Mouse (Mus musculus): ENCODE measurements around the gene Fam19a5. TPM values are rescaled to one million over a fixed set of nuclear protein-coding genes. Genes with fewer than 3 reads are reported as not detected.

The Fam19a5 gene
- total and polyA plus RNA-seq, 2 experiments from 2014 or later, result 31.0 to 137 TPM

DNA sequence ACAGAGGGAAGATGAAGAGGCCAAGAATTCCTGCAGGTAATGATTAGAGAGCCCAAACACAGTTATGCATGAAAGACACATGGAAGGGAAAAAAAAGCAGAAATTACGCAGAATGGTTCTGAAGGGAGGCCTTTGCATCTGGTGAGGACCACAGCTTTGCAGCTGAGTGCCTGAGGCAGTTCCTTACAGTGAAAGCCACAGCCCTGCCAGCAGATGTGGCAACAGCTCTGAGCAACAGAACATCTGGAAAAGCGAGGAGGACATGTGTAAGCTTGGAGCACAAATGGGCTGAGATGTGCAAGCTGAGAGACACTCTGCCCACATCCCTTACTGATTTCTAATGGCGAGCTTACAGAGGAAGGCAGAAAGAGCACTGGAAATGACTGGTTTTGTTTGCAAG, 221.8 kb downstream of the Fam19a5 start:
- H3K9ac ChIP-seq (replicated peaks; ENCODE audit: low read length), result no peak overlapping the region
- no peaks in the 10 kb centered on the region for H3K27me3 ChIP-seq (ENCODE audit: insufficient read depth, low read length)
- WGBS, result 88% methylated on average over 3 of the region's 3 CpGs
- ATAC-seq (no peak), DNase-seq (ENCODE audit: low spot score) (no peak)
- H3K27ac ChIP-seq, result no peak overlapping the region
- H3K4me3 ChIP-seq (ENCODE audit: low read length), result no peak overlapping the region
- H3K9me3 ChIP-seq (ENCODE audit: low read length), result no peaks in the 10 kb centered on the region; the same call in 1 of the 2 replicates
- no peaks in the 10 kb centered on the region for H3K4me1 ChIP-seq (ENCODE audit: insufficient read depth, low read length)
- no peak overlapping the region for H3K4me2 ChIP-seq (ENCODE audit: low read depth, low read length)
- no peak for TF ChIP-seq CTCF (IDR thresholded peaks at IDR 0.05; ENCODE audit: low read depth)
- H3K36me3 ChIP-seq (ENCODE audit: insufficient read depth, low read length), result no peaks in the 10 kb centered on the region

DNA sequence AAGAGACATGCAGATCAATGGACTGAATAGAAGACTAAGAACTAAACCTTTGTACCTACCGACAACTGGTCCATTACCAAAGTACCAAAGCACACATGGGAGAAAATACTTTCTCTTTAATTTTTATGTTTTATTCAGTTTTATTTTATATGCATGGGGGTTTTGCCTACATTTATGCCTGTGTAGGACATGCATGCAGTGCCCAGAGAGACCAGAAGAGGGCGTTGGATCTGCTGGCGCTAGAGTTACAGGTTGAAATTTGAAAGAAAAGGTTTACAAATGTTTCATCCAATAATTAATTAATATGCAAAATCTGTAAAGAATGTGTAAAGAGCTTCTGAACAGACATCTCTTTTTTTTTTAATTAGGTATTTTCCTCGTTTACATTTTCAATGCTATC, 229.9 kb downstream of the Fam19a5 start:
- no peaks in the 10 kb centered on the region for H3K36me3 ChIP-seq (ENCODE audit: insufficient read depth, low read length)
- H3K9me3 ChIP-seq (ENCODE audit: low read length), result no peaks in the 10 kb centered on the region
- WGBS, result 55% methylated on average over 4 of the region's 4 CpGs
- TF ChIP-seq CTCF (IDR thresholded peaks at IDR 0.05; ENCODE audit: low read depth), result 0 out of 2 replicates have a peak, but pooled peaks have one; percentile 8
- H3K4me3 ChIP-seq (ENCODE audit: low read length), result no peak overlapping the region
- H3K4me2 ChIP-seq (ENCODE audit: low read depth, low read length), result no peak overlapping the region
- no peaks in the 10 kb centered on the region for H3K4me1 ChIP-seq (ENCODE audit: insufficient read depth, low read length)
- no peak overlapping the region for H3K9ac ChIP-seq (replicated peaks; ENCODE audit: low read length)
- ATAC-seq, result no peak
- no peak overlapping the region for H3K27ac ChIP-seq
- no peaks in the 10 kb centered on the region for H3K27me3 ChIP-seq (ENCODE audit: insufficient read depth, low read length)
- DNase-seq (ENCODE audit: low spot score), result no peak

DNA sequence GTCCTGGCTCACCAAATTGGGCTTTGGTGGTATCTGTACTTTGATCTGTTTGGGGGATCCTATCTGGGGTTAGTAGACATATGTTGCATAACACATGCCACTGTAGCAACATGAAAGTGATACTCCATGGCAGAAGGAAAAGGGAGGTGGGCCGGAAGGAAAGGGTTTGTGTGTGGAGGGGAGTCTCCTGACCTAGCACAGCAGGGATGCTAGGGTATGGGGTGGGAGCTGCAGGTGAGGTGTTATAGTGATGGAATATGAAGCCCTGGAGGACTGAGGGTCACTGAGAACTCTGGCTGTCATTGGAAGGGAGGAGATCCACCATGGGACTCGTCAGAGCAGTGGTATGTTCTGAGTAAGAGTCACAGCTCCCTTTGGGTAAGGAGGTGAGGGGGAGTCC, 239.2 kb downstream of the Fam19a5 start:
- H3K9me3 ChIP-seq (ENCODE audit: low read length), result no peaks in the 10 kb centered on the region
- ATAC-seq (no peak), DNase-seq (ENCODE audit: low spot score) (no peak)
- no peak overlapping the region for H3K4me2 ChIP-seq (ENCODE audit: low read depth, low read length)
- H3K27me3 ChIP-seq (ENCODE audit: insufficient read depth, low read length), result no peaks in the 10 kb centered on the region
- no peak overlapping the region for H3K9ac ChIP-seq (replicated peaks; ENCODE audit: low read length)
- 84% methylated on average over 2 of the region's 2 CpGs for WGBS
- no peak overlapping the region for H3K4me3 ChIP-seq (ENCODE audit: low read length)
- no peak for TF ChIP-seq CTCF (IDR thresholded peaks at IDR 0.05; ENCODE audit: low read depth)
- no peaks in the 10 kb centered on the region for H3K36me3 ChIP-seq (ENCODE audit: insufficient read depth, low read length)
- H3K4me1 ChIP-seq (ENCODE audit: insufficient read depth, low read length), result no peaks in the 10 kb centered on the region
- H3K27ac ChIP-seq, result no peak overlapping the region

DNA sequence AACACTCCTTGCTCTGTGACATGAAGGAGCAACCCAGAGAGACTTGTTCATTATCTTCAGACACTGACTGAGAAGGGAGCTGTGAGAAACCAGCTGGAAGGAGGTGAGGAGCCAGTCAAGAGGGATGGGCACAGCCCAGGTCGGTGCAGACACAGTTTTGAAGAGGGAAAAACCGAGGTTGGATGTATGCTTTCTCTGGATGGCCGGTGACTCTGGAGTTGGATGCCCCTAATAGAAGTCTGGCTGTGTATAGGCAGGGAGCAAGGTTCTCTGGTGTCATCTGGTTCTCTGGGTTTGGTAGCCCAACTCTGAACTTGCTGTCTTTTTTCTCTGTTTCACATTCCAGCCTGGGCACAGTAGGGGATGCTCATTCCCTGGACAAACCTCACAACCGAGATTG, 245.6 kb downstream of the Fam19a5 start:
- Histone ChIP-seq H3K9me3 (ENCODE audit: low read length) (no peaks in the 10 kb centered on the region), H3K4me3 (ENCODE audit: low read length) (no peak overlapping the region), H3K27ac (no peak overlapping the region), H3K36me3 (ENCODE audit: insufficient read depth, low read length) (no peaks in the 10 kb centered on the region), H3K4me1 (ENCODE audit: insufficient read depth, low read length) (no peaks in the 10 kb centered on the region), H3K9ac (replicated peaks; ENCODE audit: low read length) (no peak overlapping the region), H3K4me2 (ENCODE audit: low read depth, low read length) (no peak overlapping the region), H3K27me3 (ENCODE audit: insufficient read depth, low read length) (no peaks in the 10 kb centered on the region)
- no peak for TF ChIP-seq CTCF (IDR thresholded peaks at IDR 0.05; ENCODE audit: low read depth)
- DNase-seq (ENCODE audit: low spot score) (no peak), ATAC-seq (no peak)
- 76% methylated on average over 4 of the region's 4 CpGs for WGBS

DNA sequence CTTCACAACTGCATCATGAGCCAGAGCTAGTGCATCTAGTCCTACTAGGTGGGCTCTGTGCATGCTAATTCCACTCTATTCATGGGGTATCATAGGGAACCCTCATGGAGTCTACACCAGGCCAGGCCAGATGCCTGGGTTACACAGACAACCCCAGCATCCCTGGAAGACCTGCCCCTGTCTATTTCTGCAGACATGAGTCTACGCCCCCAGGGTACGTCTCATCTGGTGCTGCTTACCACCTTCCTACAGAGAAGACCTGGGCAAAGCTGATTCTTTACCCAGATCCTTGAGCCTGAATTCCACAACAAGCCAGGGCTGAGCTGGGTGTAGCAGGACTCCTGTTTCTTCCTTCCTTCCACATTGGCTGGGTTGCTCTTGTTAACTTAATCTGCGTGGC, 249.6 kb downstream of the Fam19a5 start:
- no peak for TF ChIP-seq CTCF (IDR thresholded peaks at IDR 0.05; ENCODE audit: low read depth)
- Histone ChIP-seq H3K9ac (replicated peaks; ENCODE audit: low read length) (no peak overlapping the region), H3K36me3 (ENCODE audit: insufficient read depth, low read length) (no peaks in the 10 kb centered on the region), H3K4me1 (ENCODE audit: insufficient read depth, low read length) (no peaks in the 10 kb centered on the region), H3K4me3 (ENCODE audit: low read length) (no peak overlapping the region), H3K9me3 (ENCODE audit: low read length) (no peaks in the 10 kb centered on the region), H3K27me3 (ENCODE audit: insufficient read depth, low read length) (no peaks in the 10 kb centered on the region), H3K4me2 (ENCODE audit: low read depth, low read length) (no peak overlapping the region), H3K27ac (no peak overlapping the region)
- DNase-seq (ENCODE audit: low spot score) (no peak), ATAC-seq (no peak)
- WGBS, result 94% methylated on average over 3 of the region's 3 CpGs

DNA sequence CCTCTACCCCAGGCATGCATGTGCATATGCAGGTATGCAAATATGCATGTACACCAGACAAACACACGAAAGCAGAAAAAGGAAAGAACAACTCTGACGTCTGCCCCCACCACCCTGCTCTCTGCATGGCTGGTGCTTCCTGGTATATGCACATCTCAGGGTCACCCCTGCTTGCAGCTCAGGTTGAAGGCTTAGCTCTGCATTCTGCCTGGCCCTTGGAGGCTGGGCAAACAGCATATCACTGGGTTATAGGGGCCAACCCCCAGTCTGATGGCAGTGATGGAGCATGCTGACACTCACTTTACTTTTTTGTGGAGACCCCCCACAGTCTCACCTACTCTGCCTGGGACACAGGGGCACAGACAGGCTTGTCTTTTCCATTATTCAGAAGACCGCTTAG, 252.5 kb downstream of the Fam19a5 start:
- H3K27me3 ChIP-seq (ENCODE audit: insufficient read depth, low read length), result no peaks in the 10 kb centered on the region
- TF ChIP-seq CTCF (IDR thresholded peaks at IDR 0.05; ENCODE audit: low read depth), result no peak
- no peak overlapping the region for H3K9ac ChIP-seq (replicated peaks; ENCODE audit: low read length)
- H3K4me1 ChIP-seq (ENCODE audit: insufficient read depth, low read length), result no peaks in the 10 kb centered on the region
- no peaks in the 10 kb centered on the region for H3K36me3 ChIP-seq (ENCODE audit: insufficient read depth, low read length)
- ATAC-seq (no peak), DNase-seq (ENCODE audit: low spot score) (no peak)
- H3K27ac ChIP-seq, result no peak overlapping the region
- WGBS, result 82% methylated on average over 3 of the region's 3 CpGs
- H3K4me2 ChIP-seq (ENCODE audit: low read depth, low read length), result no peak overlapping the region
- no peak overlapping the region for H3K4me3 ChIP-seq (ENCODE audit: low read length)
- H3K9me3 ChIP-seq (ENCODE audit: low read length), result no peaks in the 10 kb centered on the region

Small RNA genes within 50 kb of the gene (microRNA-seq; reads per million reads assigned to microRNA genes)
- 0 reads per million in 2 experiments for gene Mir6393
